Mouse (Mus musculus) adrenal gland, postnatal 4 days (tissue): ENCODE results near the gene Sphkap. TPM values are rescaled to one million over a fixed set of nuclear protein-coding genes. Genes with fewer than 3 reads are reported as not detected.
A peak's percentile ranks its signal among the peaks of the same experiment; 100 is the strongest.

ENCODE experiments used
- DNase-seq, 2 experiments: peaks; one replicate each; pipeline ENCODE4 v3.0.0; 2021 to 2022; ENCODE audit warnings: low spot score in 2 of 2, mixed read lengths in 2 of 2
- long read RNA-seq, 2 experiments: library from polyadenylated mRNA; stranded (forward); transcript quantifications; one replicate each; pipeline ENCODE4 v2.0.0; 2021
- total RNA-seq, 2 experiments: library from RNA; stranded (reverse); gene quantifications; 2 replicates each; pipeline ENCODE4 v1.2.3; 2021

The Sphkap gene
- 1 to 10 TPM; 2.1 to 2.6 TPM for total RNA-seq
- long read RNA-seq, experiment 1, result 0 reads
- long read RNA-seq, experiment 2, full-length matches to known transcripts, result 1 of 2 reads
- long read RNA-seq, experiment 2, partial matches to known transcripts, result 1 of 2 reads
- long read RNA-seq, experiment 2, other reads (novel, unspliced or antisense), result 0 of 2 reads

GRCm38 (mm10) chr1:83408021-83408464, at the start of gene Sphkap:
Gene Sphkap, minus strand, starts transcription at chr1:83408200.
- DNase-seq, result peak in 1 of 2 experiments; percentile 7

- no peak for DNase-seq
These were observed 43.3 kb upstream of the Sphkap start for GRCm38 (mm10) chr1:83451291-83451690.

DNA sequence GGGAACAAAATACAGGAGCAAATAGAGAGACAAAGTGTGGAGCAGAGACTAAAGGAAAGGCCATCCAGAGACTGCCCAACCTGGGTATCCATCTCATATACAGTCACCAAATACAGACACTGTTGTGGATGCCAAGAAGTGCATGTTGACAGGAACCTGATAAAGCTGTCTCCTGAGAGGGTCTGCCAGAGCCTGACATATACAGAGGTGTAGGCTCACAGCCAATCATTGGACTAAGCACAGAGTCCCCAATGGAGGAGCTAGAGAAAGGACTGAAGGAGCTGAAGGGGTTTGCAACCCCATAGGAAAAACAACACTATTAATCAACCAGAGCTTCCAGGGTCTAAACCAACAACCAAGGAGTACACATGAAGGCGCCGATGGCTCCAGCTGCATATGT, 32.4 kb upstream of the Sphkap start:
- DNase-seq, result no peak

GRCm38 (mm10) chr1:83433932-83434331, 25.9 kb upstream of the Sphkap start:
- DNase-seq, result no peak

DNA sequence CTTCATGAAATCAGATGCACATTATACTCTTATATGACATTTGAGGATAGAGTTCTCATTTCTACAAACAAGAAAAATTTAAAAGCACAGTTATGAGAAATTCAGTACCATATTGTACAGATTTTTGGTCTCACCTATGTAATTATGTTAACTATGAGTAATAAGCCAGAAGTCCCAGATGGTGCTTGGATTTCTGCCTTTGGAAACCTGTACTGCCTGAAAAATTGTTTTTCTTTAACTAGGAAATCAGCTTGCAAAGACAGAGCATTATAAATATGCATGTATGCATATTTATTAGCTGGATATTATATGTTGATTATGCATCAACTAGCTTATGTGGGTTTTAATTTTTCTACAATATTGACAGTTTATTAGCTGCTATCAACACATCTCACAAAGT, 21.9 kb upstream of the Sphkap start:
- no peak for DNase-seq

- no peak for DNase-seq
These were observed 384 bp downstream of the Sphkap start for GRCm38 (mm10) chr1:83407616-83408015.

DNA sequence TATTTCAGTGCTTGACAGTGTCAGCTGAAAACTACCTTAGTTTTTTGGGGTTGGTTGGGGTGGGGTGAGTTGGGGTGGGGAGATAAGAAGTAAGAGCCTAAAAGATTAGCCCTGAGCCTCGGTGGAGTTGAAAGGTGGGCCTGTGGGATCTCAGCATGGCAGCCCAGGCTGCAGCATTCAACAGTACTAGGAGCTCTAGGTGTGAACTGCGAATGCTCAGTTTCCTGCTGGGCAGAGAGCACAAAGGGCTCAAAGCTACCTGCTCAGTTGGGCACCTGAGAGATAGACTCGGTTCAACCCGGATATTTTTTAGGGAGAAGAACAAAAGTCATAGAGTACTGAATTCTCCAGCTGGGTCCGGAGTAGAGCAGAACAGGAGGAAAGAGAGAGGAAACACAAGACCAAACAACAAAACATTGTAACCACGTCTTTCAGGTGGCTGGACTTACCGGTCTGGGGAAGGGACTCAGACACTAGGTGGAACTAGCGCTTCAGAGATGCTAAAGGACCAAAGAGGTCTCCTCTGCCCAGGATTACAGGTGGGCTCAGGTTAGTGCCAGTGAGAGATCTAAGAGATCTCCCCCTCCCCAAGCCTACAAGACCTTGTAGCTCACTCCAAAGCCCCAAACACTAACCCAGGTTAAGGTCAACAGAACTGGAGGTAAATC, 984 bp downstream of the Sphkap start:
- DNase-seq, result no peak

GRCm38 (mm10) chr1:83401079-83401478, 6.9 kb downstream of the Sphkap start:
- DNase-seq, result no peak

GRCm38 (mm10) chr1:83396284-83396683, 11.7 kb downstream of the Sphkap start:
- DNase-seq, result no peak

DNA sequence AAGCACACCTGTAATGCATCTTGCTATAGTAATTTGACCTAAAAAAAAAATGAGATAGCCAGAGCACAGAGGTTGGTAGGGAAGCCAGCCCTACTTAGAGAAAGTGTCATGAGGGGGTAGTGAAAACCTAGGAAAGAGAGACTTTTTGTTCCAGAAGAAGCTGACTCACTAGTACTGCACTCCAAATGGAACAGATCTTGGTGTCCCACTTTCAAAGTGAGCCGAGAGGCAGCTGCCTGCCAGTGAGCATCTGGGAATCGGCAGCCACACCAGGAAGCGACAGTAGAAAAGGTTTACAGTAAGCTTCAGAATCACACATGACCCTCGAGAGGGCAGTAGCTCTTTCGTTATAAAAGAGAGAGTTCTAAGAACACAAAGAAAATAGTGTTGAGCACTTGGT, 12.4 kb downstream of the Sphkap start:
- no peak for DNase-seq

DNA sequence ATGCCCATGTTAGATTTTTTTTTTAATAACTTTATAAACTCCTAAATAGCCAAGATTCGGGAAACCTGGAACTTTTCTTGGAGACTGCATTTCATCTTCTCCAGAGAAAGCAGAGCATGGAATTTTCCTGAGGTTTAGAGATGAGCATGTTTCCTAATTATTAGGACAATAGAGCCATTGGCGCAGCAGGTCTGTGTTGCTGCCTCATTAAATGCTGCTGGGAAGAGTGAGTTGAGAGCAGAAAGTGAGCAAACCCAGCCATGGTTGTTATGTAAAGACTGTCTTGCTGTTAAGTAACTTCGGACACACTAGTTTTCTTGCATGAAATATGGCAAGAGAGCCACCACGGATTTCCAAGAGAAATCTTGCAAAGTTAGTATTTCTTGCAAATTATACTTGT, 18.6 kb downstream of the Sphkap start:
- no peak for DNase-seq

DNA sequence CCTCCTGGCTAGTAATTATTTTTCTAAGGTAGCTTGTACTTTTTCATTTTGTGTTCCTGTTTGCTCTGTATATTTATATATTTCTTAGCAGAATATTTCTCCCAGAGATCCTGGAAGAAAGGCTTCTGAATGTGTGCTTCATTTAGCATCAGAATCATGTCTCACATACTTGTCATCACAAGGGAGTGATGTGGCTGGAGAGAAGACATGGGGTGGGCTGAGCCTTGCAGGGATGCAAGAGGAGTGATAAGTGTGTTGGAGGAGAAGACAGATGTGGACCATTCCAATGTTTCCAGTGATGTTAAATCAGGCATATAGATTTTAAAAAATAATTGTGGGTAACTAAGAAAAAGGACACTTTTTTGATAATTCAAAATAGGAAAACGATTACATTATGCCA, 30.6 kb downstream of the Sphkap start:
- DNase-seq, result no peak

DNA sequence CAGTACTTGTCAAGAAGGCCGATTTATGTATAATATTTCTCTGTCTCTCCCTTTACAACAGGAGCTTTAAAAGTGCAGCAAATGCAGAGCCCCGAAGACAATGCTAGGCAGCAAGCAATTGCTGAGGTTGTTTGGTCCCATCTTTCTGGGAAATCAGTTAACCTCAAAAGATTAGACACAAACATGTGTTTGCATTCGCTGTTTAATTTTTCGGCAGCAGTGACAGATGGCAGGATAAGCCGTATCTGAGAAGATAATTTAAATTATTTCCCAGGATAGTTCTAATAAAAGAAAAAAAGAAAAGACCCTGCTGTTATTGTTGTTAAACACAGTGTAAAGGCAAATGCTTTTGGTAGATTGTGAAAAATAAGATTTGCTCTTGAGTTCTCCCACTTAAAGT, 41.5 kb downstream of the Sphkap start:
- DNase-seq, result no peak

- no peak for DNase-seq
These were observed 45.8 kb downstream of the Sphkap start for GRCm38 (mm10) chr1:83362168-83362567.

- no peak for DNase-seq
These were observed 61.5 kb downstream of the Sphkap start for GRCm38 (mm10) chr1:83346453-83346852.

GRCm38 (mm10) chr1:83345572-83345971, 62.4 kb downstream of the Sphkap start:
- DNase-seq, result no peak

- DNase-seq, result no peak
These were observed 62.9 kb downstream of the Sphkap start for GRCm38 (mm10) chr1:83345069-83345468.

DNA sequence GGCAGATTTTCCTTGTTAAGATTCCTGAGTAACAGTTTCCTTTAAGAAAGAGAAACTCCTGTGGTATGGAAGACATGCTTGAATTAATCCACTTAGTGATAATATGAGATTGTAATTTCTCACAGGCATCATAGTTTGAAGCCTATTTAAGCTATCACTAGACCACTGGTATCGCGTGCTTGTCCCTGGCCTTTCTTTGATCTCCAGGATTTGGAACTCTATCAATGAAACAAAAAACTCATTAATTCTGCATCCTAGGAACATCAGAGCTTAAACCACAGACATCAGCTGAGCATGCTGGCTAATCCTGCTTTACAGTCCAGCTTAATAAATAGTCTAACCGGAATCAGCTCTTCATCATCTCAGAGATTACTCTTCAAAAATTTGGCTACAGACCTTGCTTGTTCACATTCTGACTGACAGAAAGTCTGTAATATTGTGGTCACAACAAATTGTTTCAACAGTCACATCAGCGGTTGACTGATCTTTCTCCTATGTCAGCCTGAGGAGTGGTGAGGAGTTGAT, 65.2 kb downstream of the Sphkap start:
- DNase-seq, result no peak

DNA sequence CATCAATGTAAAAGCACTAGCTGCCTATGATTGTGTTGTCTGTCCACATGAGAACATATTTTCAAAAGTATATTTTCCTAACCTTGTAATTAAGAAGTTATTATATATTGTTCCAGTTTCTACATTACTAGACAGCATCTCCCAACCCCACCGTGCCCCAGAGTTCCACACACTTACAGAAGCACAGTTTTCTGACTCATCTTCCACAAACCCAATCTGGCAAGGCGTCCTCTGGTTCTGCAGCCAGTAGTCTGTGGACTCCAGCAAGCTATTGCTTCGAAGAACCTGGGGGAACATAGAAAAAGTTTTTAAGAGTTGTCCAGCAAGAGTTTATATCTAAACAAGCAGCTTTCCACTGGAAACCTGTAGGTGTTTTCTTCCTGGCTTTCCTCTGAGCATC, 68.6 kb downstream of the Sphkap start:
- no peak for DNase-seq

- no peak for DNase-seq
These were observed 91.1 kb downstream of the Sphkap start for GRCm38 (mm10) chr1:83316917-83317316.

- DNase-seq, result no peak
These were observed 92.9 kb downstream of the Sphkap start for GRCm38 (mm10) chr1:83315146-83315545.

- DNase-seq, result no peak
These were observed 96.2 kb downstream of the Sphkap start for GRCm38 (mm10) chr1:83311607-83312295.
